Mouse (Mus musculus) heart, postnatal 0 days (tissue): ENCODE data around the gene Prdm10.

Experiments
- CTCF ChIP-seq: IDR thresholded peaks from 2 replicates; pipeline ENCODE4 v1.5.1; 2016; ENCODE audit warnings: antibody characterized with exemption, control low read depth, low read depth
- EP300 ChIP-seq: IDR thresholded peaks from 2 replicates; pipeline ENCODE4 v1.6.1; 2016; ENCODE audit warnings: antibody characterized with exemption, low read depth

GRCm38 (mm10) chr9:31315983-31316382, 35.6 kb downstream of the Prdm10 start:
- TF ChIP-seq CTCF (no peak), EP300 (no peak)
